Mouse (Mus musculus) right cerebral cortex, postnatal 25 days (tissue): Measurements from ENCODE around the gene Vmn2r27.

Experiments
- DNase-seq: peaks from one replicate; pipeline ENCODE4 v3.0.0; 2022

The Vmn2r27 gene

GRCm38 (mm10) chr6:124231756-124232155, at the start of gene Vmn2r27:
Vmn2r27 (minus strand) TSS chr6:124231856.
- no peak for DNase-seq

- DNase-seq, result no peak
Observed at GRCm38 (mm10) chr6:124278291-124278690, 46.6 kb upstream of the Vmn2r27 start.

GRCm38 (mm10) chr6:124277641-124278040, 46.0 kb upstream of the Vmn2r27 start:
- DNase-seq, result no peak

- no peak for DNase-seq
Observed at GRCm38 (mm10) chr6:124273231-124273880, 41.7 kb upstream of the Vmn2r27 start.

GRCm38 (mm10) chr6:124262696-124263095, 31.0 kb upstream of the Vmn2r27 start:
- peak; percentile 55 for DNase-seq

GRCm38 (mm10) chr6:124260198-124260931, 28.7 kb upstream of the Vmn2r27 start:
- peak; percentile 51 for DNase-seq

GRCm38 (mm10) chr6:124255721-124256470, 24.2 kb upstream of the Vmn2r27 start:
- DNase-seq, result no peak

- no peak for DNase-seq
Observed at GRCm38 (mm10) chr6:124202116-124202515, 29.5 kb downstream of the Vmn2r27 start.

GRCm38 (mm10) chr6:124168499-124169257, 63.0 kb downstream of the Vmn2r27 start:
- no peak for DNase-seq

- no peak for DNase-seq
Observed at GRCm38 (mm10) chr6:124166596-124166995, 65.1 kb downstream of the Vmn2r27 start.

GRCm38 (mm10) chr6:124149808-124150207, 81.8 kb downstream of the Vmn2r27 start:
- DNase-seq, result no peak
